Mouse (Mus musculus) liver, embryonic 16.5 days (tissue): ENCODE data around the gene Hnrnpul1. TPM values are rescaled to one million over a fixed set of nuclear protein-coding genes. Genes with fewer than 3 reads are reported as not detected.

Experiments used
- ATAC-seq: fragments of 200-750 bp; cut with Nextera tagmentation; 2 replicates; pipeline ENCODE4 v1.8.0; 2017; ENCODE audit warnings: low read depth, mild to moderate bottlenecking, moderate number of reproducible peaks, moderate library complexity
- H3K27ac ChIP-seq: fragments of 300-500 bp; sonication (generic); 2 replicates; pipeline ENCODE4 v1.5.1; 2014; ENCODE audit warnings: mild to moderate bottlenecking, low read length
- H3K27me3 ChIP-seq: fragments of 300-500 bp; sonication (generic); 2 replicates; pipeline ENCODE4 v1.6.1; 2014; ENCODE audit warnings: low read depth, low read length, mixed read lengths; ENCODE audit not compliant: control insufficient read depth, insufficient read depth
- H3K36me3 ChIP-seq: fragments of 300-500 bp; sonication (generic); 2 replicates; pipeline ENCODE4 v1.6.1; 2014; ENCODE audit warnings: mild to moderate bottlenecking; ENCODE audit not compliant: control insufficient read depth, insufficient read depth
- H3K4me1 ChIP-seq: fragments of 300-500 bp; sonication (generic); 2 replicates; pipeline ENCODE4 v1.6.1; 2014; ENCODE audit warnings: low read depth, low read length, mixed read lengths; ENCODE audit not compliant: control insufficient read depth
- H3K4me2 ChIP-seq: fragments of 300-500 bp; sonication (generic); 2 replicates; pipeline ENCODE4 v1.6.1; 2014; ENCODE audit warnings: low read depth, low read length, mixed read lengths
- H3K4me3 ChIP-seq: fragments of 300-500 bp; sonication (generic); 2 replicates; pipeline ENCODE4 v1.5.1; 2014; ENCODE audit warnings: low read depth, mild to moderate bottlenecking, low read length
- H3K9ac ChIP-seq: fragments of 300-500 bp; sonication (generic); 2 replicates; pipeline ENCODE4 v1.6.1; 2014; ENCODE audit warnings: low read depth, low read length
- H3K9me3 ChIP-seq: fragments of 300-500 bp; sonication (generic); replicated peaks from 2 replicates; pipeline ENCODE4 v1.6.1; 2016; ENCODE audit warnings: low read length; ENCODE audit not compliant: control insufficient read depth
- WGBS: fragments of 180-500 bp; shearing (Covaris S2); extraction: QIAGEN DNeasy Blood & Tissue Kit; methylation state at CpG from one replicate; pipeline ENCODE4 v1.1.7; 2014; ENCODE audit not compliant: insufficient replicate concordance; 5-methylcytosine and 5-hydroxymethylcytosine counted together
- polyA plus RNA-seq: library from polyadenylated mRNA; unstranded; fragments of >200 nt; fragmentation: Nextera tagmentation; extraction: Ambion mirVana; gene quantifications from 2 replicates; pipeline ENCODE4 v1.2.1, GENCODE M21; 2015

Gene Hnrnpul1
- polyA plus RNA-seq, 1 experiment from 2014 or later = 24.8 TPM

GRCm38 (mm10) chr7:25707581-25708292 is 46.8 kb downstream of the Hnrnpul1 start:
- Histone ChIP-seq H3K27me3 (no peaks in the 10 kb centered on the region), H3K9me3 (no peaks in the 10 kb centered on the region), H3K9ac (no peak overlapping the region), H3K4me3 (no peak overlapping the region), H3K36me3 (no peaks in the 10 kb centered on the region; the same call in 1 of the 2 replicates), H3K27ac (peak overlapping the region; percentile 56), H3K4me1 (peaks cover 50% of the 10 kb centered on the region), H3K4me2 (no peak overlapping the region)
- ATAC-seq = peak; percentile 22
- 49% methylated on average over 15 of the region's 15 CpGs for WGBS

- Histone ChIP-seq H3K27ac (peak overlapping the region; percentile 56), H3K4me1 (peaks cover 47% of the 10 kb centered on the region), H3K9ac (no peak overlapping the region), H3K9me3 (peaks cover 3% of the 10 kb centered on the region), H3K4me2 (0 out of 2 replicates have a peak overlapping the region, but pooled peaks have one; percentile 5), H3K36me3 (peaks cover 8% of the 10 kb centered on the region), H3K27me3 (no peaks in the 10 kb centered on the region), H3K4me3 (no peak overlapping the region)
- 46% methylated on average over 7 of the region's 7 CpGs for WGBS
- no peak for ATAC-seq
Observed at GRCm38 (mm10) chr7:25706578-25707170, 47.9 kb downstream of the Hnrnpul1 start.

- Histone ChIP-seq H3K36me3 (peaks cover 16% of the 10 kb centered on the region), H3K4me2 (no peak overlapping the region), H3K9me3 (peaks cover 3% of the 10 kb centered on the region), H3K9ac (no peak overlapping the region), H3K27me3 (no peaks in the 10 kb centered on the region), H3K27ac (peak overlapping the region; percentile 31), H3K4me3 (no peak overlapping the region), H3K4me1 (peaks cover 44% of the 10 kb centered on the region)
- WGBS = 56% methylated on average over 6 of the region's 6 CpGs
- no peak for ATAC-seq
Observed at GRCm38 (mm10) chr7:25705801-25706251, 48.7 kb downstream of the Hnrnpul1 start.

GRCm38 (mm10) chr7:25704716-25705364 is 49.7 kb downstream of the Hnrnpul1 start:
- no peak for ATAC-seq
- no peaks in the 10 kb centered on the region for H3K27me3 ChIP-seq
- no peak overlapping the region for H3K9ac ChIP-seq
- H3K9me3 ChIP-seq = peaks cover 5% of the 10 kb centered on the region
- peak overlapping the region; percentile 46 for H3K4me2 ChIP-seq
- H3K36me3 ChIP-seq = peaks cover 21% of the 10 kb centered on the region
- WGBS = 41% methylated on average over 37 of the region's 37 CpGs
- peaks cover 34% of the 10 kb centered on the region for H3K4me1 ChIP-seq
- H3K27ac ChIP-seq = no peak overlapping the region
- H3K4me3 ChIP-seq = peak overlapping the region; percentile 26; the same call in 1 of the 2 replicates

- 0 out of 2 replicates have a peak overlapping the region, but pooled peaks have one; percentile 20 for H3K27ac ChIP-seq
- 67% methylated on average over 10 of the region's 10 CpGs for WGBS
- H3K4me2 ChIP-seq = peak overlapping the region; percentile 10
- ATAC-seq = peak; percentile 70
- peak overlapping the region; percentile 7 for H3K4me3 ChIP-seq
- peaks cover 23% of the 10 kb centered on the region for H3K36me3 ChIP-seq
- H3K9me3 ChIP-seq = peaks cover 5% of the 10 kb centered on the region
- no peak overlapping the region for H3K9ac ChIP-seq
- peaks cover 34% of the 10 kb centered on the region for H3K4me1 ChIP-seq
- H3K27me3 ChIP-seq = no peaks in the 10 kb centered on the region
Observed at GRCm38 (mm10) chr7:25703793-25704494, 50.6 kb downstream of the Hnrnpul1 start.

- 87% methylated on average over 2 of the region's 2 CpGs for WGBS
- no peak overlapping the region for H3K27ac ChIP-seq
- H3K4me3 ChIP-seq = no peak overlapping the region
- peaks cover 5% of the 10 kb centered on the region for H3K9me3 ChIP-seq
- H3K36me3 ChIP-seq = peaks cover 23% of the 10 kb centered on the region
- no peak for ATAC-seq
- H3K4me2 ChIP-seq = no peak overlapping the region
- H3K9ac ChIP-seq = no peak overlapping the region
- no peaks in the 10 kb centered on the region for H3K27me3 ChIP-seq
- peaks cover 27% of the 10 kb centered on the region for H3K4me1 ChIP-seq
Observed at GRCm38 (mm10) chr7:25702350-25702749, 52.2 kb downstream of the Hnrnpul1 start.

GRCm38 (mm10) chr7:25700732-25701131 is 53.8 kb downstream of the Hnrnpul1 start:
- no peak overlapping the region for H3K9ac ChIP-seq
- H3K36me3 ChIP-seq = peaks cover 28% of the 10 kb centered on the region
- ATAC-seq = no peak
- H3K4me1 ChIP-seq = peaks cover 17% of the 10 kb centered on the region
- no peak overlapping the region for H3K27ac ChIP-seq
- H3K9me3 ChIP-seq = peaks cover 5% of the 10 kb centered on the region
- H3K4me3 ChIP-seq = no peak overlapping the region
- H3K27me3 ChIP-seq = no peaks in the 10 kb centered on the region
- 86% methylated on average over 12 of the region's 12 CpGs for whole genome bisulfite sequencing
- H3K4me2 ChIP-seq = no peak overlapping the region

- WGBS = 76% methylated on average over 13 of the region's 13 CpGs
- no peak overlapping the region for H3K9ac ChIP-seq
- peaks cover 30% of the 10 kb centered on the region for H3K36me3 ChIP-seq
- H3K27ac ChIP-seq = no peak overlapping the region
- peaks cover 5% of the 10 kb centered on the region for H3K9me3 ChIP-seq
- no peak for ATAC-seq
- H3K27me3 ChIP-seq = no peaks in the 10 kb centered on the region
- peaks cover 13% of the 10 kb centered on the region for H3K4me1 ChIP-seq
- H3K4me3 ChIP-seq = no peak overlapping the region
- no peak overlapping the region for H3K4me2 ChIP-seq
Observed at GRCm38 (mm10) chr7:25699851-25700250, 54.7 kb downstream of the Hnrnpul1 start.
